Mouse (Mus musculus) Muller cell, postnatal 12 days (primary cell): ENCODE measurements at regions not wholly inside any gene's neighbourhood (a gene's known extent, or its start where the extent isn't known, plus 50 kb on each side); places are given as distances from the start of the nearest gene placed in this dataset.

Experiments used
- DNase-seq: peaks from one replicate; pipeline ENCODE4 v3.0.0-alpha.2; 2015; ENCODE audit errors: inconsistent ontology term

DNA sequence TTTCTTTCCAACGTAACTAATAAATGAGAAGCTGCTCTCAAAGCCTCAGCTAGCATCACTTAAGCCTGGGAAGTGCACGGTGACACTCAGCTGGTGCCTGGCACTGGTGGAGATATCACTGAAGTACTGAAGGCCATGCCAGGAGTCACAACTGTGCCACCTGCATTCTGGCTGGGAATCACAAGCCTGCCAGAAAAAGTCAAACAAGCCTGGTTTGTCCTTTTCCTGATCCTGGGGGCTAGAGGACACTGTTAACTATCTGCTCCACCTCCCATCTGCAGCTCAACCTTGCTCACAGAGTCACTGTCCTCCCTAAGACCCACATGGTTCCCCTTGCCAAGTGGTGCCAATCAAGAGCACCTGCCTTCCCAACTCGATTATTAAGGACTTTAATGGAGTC lies 135.2 kb upstream of the Car8 start:
- DNase-seq = no peak

DNA sequence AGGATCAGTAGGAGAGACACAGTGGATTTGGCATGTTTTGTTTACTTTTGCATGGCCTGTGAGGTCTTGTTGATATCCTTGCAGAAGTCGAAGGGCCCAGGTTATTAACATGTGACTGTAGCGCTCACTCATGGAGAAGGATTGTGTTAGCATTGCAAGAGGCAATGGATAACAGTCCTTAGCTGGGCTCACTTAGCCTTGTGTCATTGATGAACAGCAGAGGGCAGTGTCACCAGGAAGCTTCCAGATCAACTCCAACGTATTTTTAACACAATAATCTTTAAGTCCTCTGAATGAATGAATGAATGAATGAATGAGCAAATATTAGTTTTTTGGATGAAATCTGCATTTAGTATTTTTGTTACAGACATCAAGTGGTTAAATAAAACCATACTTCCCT lies 133.2 kb upstream of the Car8 start:
- no peak for DNase-seq

DNA sequence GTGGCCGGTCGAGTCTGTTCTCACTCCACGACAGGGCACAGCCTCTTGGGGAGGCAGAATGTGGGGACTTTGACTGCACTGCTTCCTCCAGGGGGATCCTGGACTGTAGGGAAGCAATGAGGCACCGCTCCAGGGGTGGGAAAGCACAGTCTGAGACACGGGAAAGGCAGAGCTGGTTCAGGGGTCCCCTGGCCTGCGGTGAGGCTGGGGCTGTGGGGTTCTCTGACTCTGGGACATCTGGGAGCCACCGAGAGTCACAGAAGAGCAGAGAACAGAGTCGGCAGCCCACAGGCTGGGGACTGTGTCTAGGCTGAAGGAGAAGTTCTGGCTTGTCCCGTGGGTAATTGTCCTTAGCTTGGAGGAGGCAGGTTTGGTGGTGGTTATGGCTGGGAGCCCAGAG lies 131.9 kb upstream of the Car8 start:
- DNase-seq = no peak

DNA sequence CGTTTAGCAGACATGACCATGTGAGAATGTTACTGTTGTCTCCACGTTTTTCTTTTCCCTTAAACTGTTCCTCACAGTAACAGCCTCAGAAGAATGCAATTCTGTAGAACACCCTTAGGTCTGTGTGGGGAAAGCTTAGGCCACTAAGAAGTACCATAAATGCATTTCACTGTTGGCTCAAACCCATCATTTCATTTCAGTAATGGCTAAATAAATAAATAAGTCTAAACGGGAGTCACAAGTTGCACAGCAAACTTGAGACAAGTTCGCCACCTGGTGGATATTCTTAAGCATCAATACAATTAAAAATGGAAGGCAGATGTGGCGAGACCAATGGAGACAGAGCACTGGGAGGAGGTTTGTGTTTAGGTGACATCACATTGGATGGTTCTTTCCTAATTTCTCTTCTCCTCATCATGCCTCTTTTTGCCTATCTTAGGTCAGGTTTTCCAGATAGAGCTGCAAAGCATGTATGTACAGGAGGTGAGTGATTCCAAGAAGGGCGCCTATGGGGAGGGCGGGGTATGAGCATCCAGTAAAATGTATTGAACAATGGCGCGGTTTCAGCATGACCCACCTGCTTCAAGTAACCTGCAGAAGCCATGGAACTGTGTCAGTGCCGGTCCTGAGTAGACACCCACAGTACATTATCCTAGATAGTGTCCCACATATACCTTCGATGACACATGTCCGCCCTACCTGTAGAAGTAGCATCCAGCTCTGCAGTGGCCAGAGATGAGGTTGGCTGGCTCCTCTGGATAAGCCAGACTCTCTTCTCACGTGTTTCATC lies 128.8 kb upstream of the Car8 start:
- peak; percentile 52 for DNase-seq

DNA sequence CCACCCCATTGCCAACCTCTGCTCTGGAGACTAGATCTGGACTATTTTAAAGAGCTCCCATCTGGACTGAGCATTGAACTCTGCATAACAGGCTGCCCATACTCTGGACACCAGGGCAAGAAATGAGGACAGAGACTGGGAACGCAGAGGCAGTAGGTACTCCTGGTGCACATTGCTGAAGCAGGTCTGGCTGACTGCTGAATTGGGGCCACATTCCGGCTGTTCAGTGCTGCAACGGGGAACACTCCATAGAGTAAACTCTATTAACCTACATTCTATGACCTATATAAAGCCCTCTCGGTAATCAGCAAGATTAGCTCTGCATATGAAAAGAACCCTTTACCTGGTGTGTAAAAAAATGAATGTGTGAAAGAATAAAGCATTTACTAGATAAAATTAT lies 128.1 kb upstream of the Car8 start:
- no peak for DNase-seq

DNA sequence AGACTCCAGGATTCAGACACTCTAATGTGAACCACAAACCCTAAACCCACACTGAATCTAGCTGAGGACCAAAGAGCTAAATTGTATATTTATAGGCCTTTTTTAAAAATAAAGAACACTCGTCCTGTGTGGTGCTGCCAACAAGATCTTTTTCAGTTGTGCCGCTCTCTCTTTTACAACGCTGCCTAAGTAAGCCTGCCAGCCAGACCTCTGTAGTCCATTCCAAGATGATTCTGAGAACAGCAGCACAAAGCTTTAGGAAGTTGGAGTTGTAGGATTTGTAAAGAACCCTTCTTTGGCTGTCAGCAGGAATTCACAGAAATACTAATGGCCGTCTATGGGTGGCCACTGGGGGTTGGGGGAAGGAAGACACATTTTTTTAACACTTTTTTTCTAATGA lies 123.6 kb upstream of the Car8 start:
- no peak for DNase-seq

DNA sequence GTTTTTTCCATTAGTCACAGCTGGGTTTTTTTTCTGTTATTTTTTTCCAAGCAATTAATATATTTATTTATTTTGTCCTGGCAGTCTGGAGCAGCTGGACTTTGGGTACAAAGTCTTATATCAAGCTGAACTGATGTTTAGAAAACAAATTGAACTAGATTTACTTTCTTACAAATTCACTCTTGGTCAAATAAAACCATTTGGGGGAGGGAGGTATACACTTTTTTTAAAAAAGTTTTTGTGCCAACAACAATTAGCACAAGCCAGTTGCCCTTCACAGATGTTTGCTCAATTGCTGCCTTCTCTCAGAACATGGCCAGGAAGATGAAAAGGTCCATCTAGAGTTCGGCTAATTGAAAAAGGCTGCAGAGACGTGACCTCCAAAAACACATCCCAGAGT lies 123.1 kb upstream of the Car8 start:
- no peak for DNase-seq

DNA sequence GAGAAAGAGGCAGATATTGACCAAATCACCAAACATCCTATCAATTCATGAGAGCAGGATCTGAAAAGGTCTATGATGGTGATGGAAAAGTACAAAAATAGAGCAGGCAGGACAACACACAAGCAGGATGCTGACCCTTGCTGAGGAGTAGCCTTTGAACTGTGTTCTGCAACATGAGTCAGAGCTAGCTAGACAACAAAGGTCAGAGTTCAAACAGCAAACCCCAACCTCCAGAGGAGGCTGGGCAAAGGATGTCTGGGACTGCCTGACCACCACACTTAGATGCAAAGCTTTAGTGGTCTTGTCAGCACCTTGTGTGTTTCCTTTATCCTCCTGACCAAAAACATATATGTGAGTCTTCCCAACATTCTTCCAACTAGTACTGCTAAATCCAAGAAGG lies 122.5 kb upstream of the Car8 start:
- no peak for DNase-seq

DNA sequence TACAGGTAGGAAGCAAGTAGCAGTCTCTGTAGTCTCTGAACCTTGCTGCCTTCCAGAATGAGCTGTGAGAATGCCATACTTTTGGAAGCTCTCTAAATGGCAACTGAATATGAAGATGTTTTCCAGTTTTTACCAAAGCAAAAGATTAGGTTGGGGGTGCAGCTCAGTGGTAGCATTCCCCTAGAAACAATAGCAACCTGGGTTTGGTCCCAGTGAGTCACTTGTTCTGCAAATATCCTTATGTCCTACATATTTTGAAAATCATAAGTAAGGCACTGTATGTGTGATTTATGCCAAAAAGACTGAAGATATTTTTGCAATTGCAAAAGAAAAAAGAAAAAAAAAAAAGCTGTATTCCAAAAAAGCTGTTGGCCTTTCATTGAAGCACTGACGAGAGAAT lies 118.6 kb upstream of the Car8 start:
- no peak for DNase-seq

DNA sequence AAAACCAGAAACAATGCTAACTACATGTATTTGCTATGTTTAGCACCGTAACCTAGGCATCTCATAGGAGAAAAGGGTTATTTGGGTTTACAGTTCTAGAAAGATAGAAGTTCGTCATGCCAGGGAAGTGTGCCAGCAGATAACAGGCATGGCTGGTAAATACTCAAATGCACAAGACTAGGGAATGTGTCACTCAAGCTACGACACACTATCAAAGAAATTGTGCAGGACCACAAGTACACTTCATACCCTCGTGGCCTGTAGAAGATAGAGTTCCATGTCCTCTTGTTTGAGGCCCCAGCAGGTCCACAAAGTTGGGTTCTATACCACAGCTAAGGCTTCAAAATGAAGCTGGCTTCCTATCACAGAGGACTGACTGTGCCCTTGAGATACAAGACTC lies 103.1 kb upstream of the Car8 start:
- DNase-seq = no peak

DNA sequence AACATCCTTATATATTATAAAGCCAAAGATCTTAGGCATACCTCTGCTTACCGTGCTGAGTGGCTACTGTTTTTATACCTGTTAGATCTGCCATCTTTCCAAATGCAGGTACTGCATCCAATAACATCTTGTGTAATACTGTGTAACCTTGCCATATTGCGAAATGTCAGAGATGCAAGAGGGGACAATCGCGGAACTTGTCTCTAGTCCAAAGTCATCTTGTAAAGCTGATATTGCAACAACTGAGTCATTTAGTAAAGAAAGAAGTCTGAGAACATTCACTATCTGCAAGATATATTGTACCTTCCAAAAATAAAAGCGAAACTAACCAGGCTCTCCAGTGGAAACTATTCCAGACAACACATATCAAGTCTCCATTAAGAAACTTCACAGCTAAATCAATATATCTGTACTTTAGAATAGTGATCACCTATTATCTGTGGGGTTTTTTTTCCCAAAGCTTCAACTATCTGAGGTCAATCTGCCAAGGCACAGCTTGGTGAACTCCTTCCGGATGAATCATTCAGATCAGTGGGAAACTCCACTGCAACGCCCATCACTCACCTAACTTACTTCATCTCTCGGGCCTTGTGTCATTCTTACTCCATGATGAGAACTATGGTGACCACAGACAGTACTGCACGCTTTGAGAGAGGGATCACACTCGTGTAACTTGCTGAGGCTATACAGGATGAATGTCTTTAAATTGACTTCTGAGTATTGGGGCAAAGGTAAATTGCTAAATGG lies 70.6 kb upstream of the Car8 start:
- DNase-seq = no peak

DNA sequence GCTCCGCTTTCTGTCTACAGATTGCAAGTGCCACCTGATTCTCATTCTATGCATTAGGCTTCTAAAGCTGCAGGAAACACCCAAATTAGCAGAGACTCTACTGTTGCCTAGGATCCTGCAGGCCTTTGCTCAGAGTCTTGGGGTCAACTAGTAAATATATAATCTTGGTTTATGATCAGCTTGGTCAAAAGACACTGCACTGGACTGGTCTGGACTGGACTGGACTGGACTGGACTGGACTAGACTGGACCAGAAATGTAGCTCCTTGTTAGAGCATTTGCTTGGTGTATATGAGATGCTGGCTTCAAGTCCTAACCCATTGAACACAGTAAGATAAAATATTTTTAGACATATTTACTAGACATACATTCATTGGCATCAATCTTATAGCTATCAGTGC lies 53.7 kb upstream of the Car8 start:
- no peak for DNase-seq

DNA sequence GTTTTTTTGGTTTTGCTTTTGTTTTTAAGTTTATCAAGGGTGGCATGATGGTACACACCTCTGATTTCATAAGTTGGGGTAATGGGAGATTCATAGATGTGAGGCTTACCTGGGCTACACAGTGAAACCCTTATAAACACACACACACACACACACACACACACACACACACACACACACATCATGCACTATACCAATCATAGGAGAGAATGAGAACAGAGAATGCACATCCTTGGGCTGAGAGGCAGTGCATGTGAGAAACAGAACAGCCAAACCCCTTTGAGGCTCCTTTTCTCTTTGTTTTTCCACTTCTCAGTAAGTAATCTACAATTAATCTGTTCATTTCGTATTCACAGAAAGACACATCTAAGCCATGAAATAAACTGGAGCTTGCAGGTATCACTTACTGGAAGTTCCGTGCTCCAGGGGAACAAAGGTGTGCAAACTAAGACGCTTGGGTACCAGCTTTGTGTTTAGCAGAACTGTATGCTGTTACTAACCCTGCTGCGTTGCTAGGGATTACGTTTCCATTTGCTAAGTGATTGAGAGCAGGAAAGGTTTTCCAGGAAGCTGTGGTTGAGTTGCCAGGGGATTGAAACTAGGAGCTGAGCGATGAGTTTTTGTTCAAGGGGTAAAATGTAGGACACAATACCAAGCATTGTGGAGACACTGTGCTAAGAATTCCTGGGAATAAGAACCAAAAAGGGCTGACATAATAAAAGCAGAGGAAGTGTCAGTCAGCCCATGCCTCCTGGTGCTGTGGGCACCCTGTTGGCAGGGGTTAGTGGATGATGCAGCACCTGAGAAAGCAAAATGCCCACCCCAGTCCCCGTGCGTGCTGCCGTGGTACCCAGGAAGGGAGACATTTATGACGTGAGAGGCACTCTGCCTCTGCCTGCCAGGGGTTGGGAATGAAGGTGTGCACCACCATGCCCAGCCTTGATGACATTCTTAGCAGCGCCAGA lies 53.0 kb upstream of the Car8 start:
- DNase-seq = no peak

DNA sequence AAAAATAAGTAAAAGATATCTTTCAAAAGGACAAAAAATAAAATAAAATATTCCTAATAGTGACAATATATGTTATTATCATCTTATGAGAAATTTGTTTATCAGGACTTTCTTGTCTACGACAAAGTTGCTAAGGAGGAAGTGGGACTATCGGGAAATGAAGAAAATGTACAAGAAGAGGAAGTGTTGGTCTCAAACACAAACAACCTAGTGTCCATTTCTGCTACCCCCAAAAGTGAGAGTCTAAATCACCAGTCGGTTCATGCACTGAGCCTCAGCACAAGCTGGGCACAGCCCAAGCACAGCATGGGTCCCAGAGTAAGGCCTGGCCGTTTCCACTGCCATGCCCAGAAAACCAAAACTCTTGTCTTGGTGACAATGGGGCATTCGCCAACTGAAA lies 51.1 kb upstream of the Car8 start:
- DNase-seq = no peak
